Mouse (Mus musculus): ENCODE measurements at regions not wholly inside any gene's neighbourhood (a gene's known extent, or its start where the extent isn't known, plus 50 kb on each side); places are given as distances from the start of the nearest gene placed in this dataset.

- Histone ChIP-seq H3K9me3 (ENCODE audit: control insufficient read depth, low read length) (no peaks in the 10 kb centered on the region), H3K27me3 (ENCODE audit: control insufficient read depth, insufficient read depth, low read length) (no peaks in the 10 kb centered on the region), H3K9ac (ENCODE audit: low read depth, low read length, severe bottlenecking) (no peak overlapping the region), H3K36me3 (ENCODE audit: control insufficient read depth, insufficient read depth, low read length) (no peaks in the 10 kb centered on the region), H3K4me2 (replicated peaks; ENCODE audit: low read depth, low read length, severe bottlenecking) (no peak overlapping the region), H3K4me1 (ENCODE audit: control insufficient read depth, insufficient read depth, low read length) (no peaks in the 10 kb centered on the region), H3K4me3 (replicated peaks; ENCODE audit: low read length) (no peak overlapping the region), H3K27ac (replicated peaks; ENCODE audit: low read depth, low read length) (no peak overlapping the region)
- DNase-seq (ENCODE audit: low spot score) (no peak), ATAC-seq (ENCODE audit: low FRiP score, low read depth) (no peak)
- no peak for TF ChIP-seq POLR2A (IDR thresholded peaks at IDR 0.05; ENCODE audit: borderline replicate concordance, extremely low read depth, insufficient read depth, insufficient read length)
These were observed 94.5 kb upstream of the C2cd4b start for GRCm38 (mm10) chr9:67664773-67665172.

GRCm38 (mm10) chr9:67670261-67671020 lies 88.8 kb upstream of the C2cd4b start:
- H3K9ac ChIP-seq (ENCODE audit: low read depth, low read length, severe bottlenecking) = no peak overlapping the region
- DNase-seq (ENCODE audit: low spot score) = no peak
- H3K4me2 ChIP-seq (replicated peaks; ENCODE audit: low read depth, low read length, severe bottlenecking) = no peak overlapping the region
- no peak for ATAC-seq (ENCODE audit: low FRiP score, low read depth)
- H3K27ac ChIP-seq (replicated peaks; ENCODE audit: low read depth, low read length) = no peak overlapping the region
- no peaks in the 10 kb centered on the region for H3K4me1 ChIP-seq (ENCODE audit: control insufficient read depth, insufficient read depth, low read length)
- H3K4me3 ChIP-seq (replicated peaks; ENCODE audit: low read length) = no peak overlapping the region
- no peaks in the 10 kb centered on the region for H3K36me3 ChIP-seq (ENCODE audit: control insufficient read depth, insufficient read depth, low read length)
- WGBS = 74% methylated on average over 12 of the region's 12 CpGs
- no peaks in the 10 kb centered on the region for H3K9me3 ChIP-seq (ENCODE audit: control insufficient read depth, low read length)
- H3K27me3 ChIP-seq (ENCODE audit: control insufficient read depth, insufficient read depth, low read length) = no peaks in the 10 kb centered on the region
- no peak for TF ChIP-seq POLR2A (IDR thresholded peaks at IDR 0.05; ENCODE audit: borderline replicate concordance, extremely low read depth, insufficient read depth, insufficient read length)

- WGBS = 28% methylated on average over 1 of the region's 1 CpGs
- peak; percentile 75 for ATAC-seq (ENCODE audit: low FRiP score, low read depth)
- DNase-seq (ENCODE audit: low spot score) = peak; percentile 68
- H3K9me3 ChIP-seq (ENCODE audit: control insufficient read depth, low read length) = no peaks in the 10 kb centered on the region
- H3K27me3 ChIP-seq (ENCODE audit: control insufficient read depth, insufficient read depth, low read length) = no peaks in the 10 kb centered on the region
- no peak overlapping the region for H3K9ac ChIP-seq (ENCODE audit: low read depth, low read length, severe bottlenecking)
- H3K36me3 ChIP-seq (ENCODE audit: control insufficient read depth, insufficient read depth, low read length) = no peaks in the 10 kb centered on the region
- no peak overlapping the region for H3K27ac ChIP-seq (replicated peaks; ENCODE audit: low read depth, low read length)
- H3K4me3 ChIP-seq (replicated peaks; ENCODE audit: low read length) = no peak overlapping the region
- no peak for TF ChIP-seq POLR2A (IDR thresholded peaks at IDR 0.05; ENCODE audit: borderline replicate concordance, extremely low read depth, insufficient read depth, insufficient read length)
- H3K4me1 ChIP-seq (ENCODE audit: control insufficient read depth, insufficient read depth, low read length) = no peaks in the 10 kb centered on the region
- H3K4me2 ChIP-seq (replicated peaks; ENCODE audit: low read depth, low read length, severe bottlenecking) = no peak overlapping the region
These were observed 82.3 kb upstream of the C2cd4b start for GRCm38 (mm10) chr9:67676906-67677305.

GRCm38 (mm10) chr9:67683367-67683766 lies 75.9 kb upstream of the C2cd4b start:
- Histone ChIP-seq H3K9me3 (ENCODE audit: control insufficient read depth, low read length) (peaks cover 8% of the 10 kb centered on the region), H3K4me2 (replicated peaks; ENCODE audit: low read depth, low read length, severe bottlenecking) (no peak overlapping the region), H3K36me3 (ENCODE audit: control insufficient read depth, insufficient read depth, low read length) (no peaks in the 10 kb centered on the region), H3K9ac (ENCODE audit: low read depth, low read length, severe bottlenecking) (no peak overlapping the region), H3K4me1 (ENCODE audit: control insufficient read depth, insufficient read depth, low read length) (no peaks in the 10 kb centered on the region), H3K27ac (replicated peaks; ENCODE audit: low read depth, low read length) (no peak overlapping the region), H3K27me3 (ENCODE audit: control insufficient read depth, insufficient read depth, low read length) (no peaks in the 10 kb centered on the region), H3K4me3 (replicated peaks; ENCODE audit: low read length) (no peak overlapping the region)
- no peak for TF ChIP-seq POLR2A (IDR thresholded peaks at IDR 0.05; ENCODE audit: borderline replicate concordance, extremely low read depth, insufficient read depth, insufficient read length)
- 8% methylated on average over 7 of the region's 7 CpGs for WGBS
- ATAC-seq (ENCODE audit: low FRiP score, low read depth) (peak; percentile 60; the same call in 1 of the 2 replicates), DNase-seq (ENCODE audit: low spot score) (peak; percentile 72)

DNA sequence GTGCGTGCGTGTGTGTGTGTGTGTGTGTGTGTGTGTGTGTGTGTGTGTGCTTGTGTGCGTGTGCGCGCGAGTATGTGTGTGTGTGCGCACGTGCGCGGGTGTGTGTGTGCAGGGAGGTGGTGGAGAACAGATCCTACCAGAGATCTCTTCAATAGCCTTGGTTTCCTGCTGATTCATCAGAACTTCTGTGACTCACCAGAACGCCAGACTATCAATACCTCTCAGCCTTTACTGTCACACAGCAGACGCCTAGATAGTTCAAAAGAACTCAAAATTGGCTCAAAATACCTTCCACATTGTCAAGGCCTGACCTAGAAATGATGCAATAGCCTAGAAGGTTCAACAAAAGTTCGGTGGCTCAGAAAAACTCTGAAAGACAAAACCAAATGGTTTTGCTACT lies 66.8 kb upstream of the C2cd4b start:
- H3K27me3 ChIP-seq (ENCODE audit: control insufficient read depth, insufficient read depth, low read length) = no peaks in the 10 kb centered on the region
- H3K36me3 ChIP-seq (ENCODE audit: control insufficient read depth, insufficient read depth, low read length) = no peaks in the 10 kb centered on the region
- no peak overlapping the region for H3K4me2 ChIP-seq (replicated peaks; ENCODE audit: low read depth, low read length, severe bottlenecking)
- H3K27ac ChIP-seq (replicated peaks; ENCODE audit: low read depth, low read length) = no peak overlapping the region
- no peak overlapping the region for H3K9ac ChIP-seq (ENCODE audit: low read depth, low read length, severe bottlenecking)
- ATAC-seq (ENCODE audit: low FRiP score, low read depth) = no peak
- 84% methylated on average over 13 of the region's 13 CpGs for WGBS
- DNase-seq (ENCODE audit: low spot score) = no peak
- no peaks in the 10 kb centered on the region for H3K4me1 ChIP-seq (ENCODE audit: control insufficient read depth, insufficient read depth, low read length)
- H3K9me3 ChIP-seq (ENCODE audit: control insufficient read depth, low read length) = no peaks in the 10 kb centered on the region
- TF ChIP-seq POLR2A (IDR thresholded peaks at IDR 0.05; ENCODE audit: borderline replicate concordance, extremely low read depth, insufficient read depth, insufficient read length) = no peak
- no peak overlapping the region for H3K4me3 ChIP-seq (replicated peaks; ENCODE audit: low read length)

Measured in limb, embryonic 14.5 days (tissue).